Mouse (Mus musculus) stomach, embryonic 14.5 days (tissue): ENCODE measurements at regions not wholly inside any gene's neighbourhood (a gene's known extent, or its start where the extent isn't known, plus 50 kb on each side); places are given as distances from the start of the nearest gene placed in this dataset.
A peak's percentile ranks its signal among the peaks of the same experiment; 100 is the strongest.

Experiments used
- ATAC-seq: fragments of 200-750 bp; cut with Nextera tagmentation; 2 replicates; pipeline ENCODE4 v1.8.0; 2017; ENCODE audit warnings: low read depth, moderate TSS enrichment; ENCODE audit not compliant: insufficient number of reproducible peaks, insufficient read depth, low FRiP score
- H3K27ac ChIP-seq: fragments of 300-500 bp; sonication (generic); 2 replicates; pipeline ENCODE4 v1.5.1; 2014; ENCODE audit warnings: mild to moderate bottlenecking, low read length, moderate library complexity, mixed read lengths
- H3K27me3 ChIP-seq: fragments of 300-500 bp; sonication (generic); 2 replicates; pipeline ENCODE4 v1.6.1; 2014; ENCODE audit warnings: low read length, control low read depth, mixed read lengths; ENCODE audit not compliant: control insufficient read depth, insufficient read depth
- H3K36me3 ChIP-seq: fragments of 300-500 bp; sonication (generic); 2 replicates; pipeline ENCODE4 v1.6.1; 2014; ENCODE audit warnings: mild to moderate bottlenecking, control low read depth, low read length, moderate library complexity, mixed read lengths; ENCODE audit not compliant: control insufficient read depth, insufficient read depth
- H3K4me1 ChIP-seq: fragments of 300-500 bp; sonication (generic); 2 replicates; pipeline ENCODE4 v1.6.1; 2014; ENCODE audit warnings: low read length, control low read depth, mixed read lengths; ENCODE audit not compliant: control insufficient read depth, insufficient read depth
- H3K4me2 ChIP-seq: fragments of 300-500 bp; sonication (generic); replicated peaks from 2 replicates; pipeline ENCODE4 v1.6.1; 2014; ENCODE audit warnings: low read depth, low read length, control low read depth
- H3K4me3 ChIP-seq: fragments of 300-500 bp; sonication (generic); 2 replicates; pipeline ENCODE4 v1.5.1; 2014; ENCODE audit warnings: low read depth, low read length, control low read depth
- H3K9ac ChIP-seq: fragments of 300-500 bp; sonication (generic); replicated peaks from 2 replicates; pipeline ENCODE4 v1.6.1; 2014; ENCODE audit warnings: low read depth, mild to moderate bottlenecking, control low read depth, low read length, moderate library complexity, mixed read lengths
- H3K9me3 ChIP-seq: fragments of 300-500 bp; sonication (generic); 2 replicates; pipeline ENCODE4 v1.6.1; 2016; ENCODE audit warnings: low read depth, low read length, control low read depth; ENCODE audit not compliant: control insufficient read depth
- WGBS: fragments of 180-500 bp; shearing (Covaris S2); extraction: QIAGEN DNeasy Blood & Tissue Kit; methylation state at CpG from one replicate; pipeline ENCODE4 v1.1.7; 2014; 5-methylcytosine and 5-hydroxymethylcytosine counted together

DNA sequence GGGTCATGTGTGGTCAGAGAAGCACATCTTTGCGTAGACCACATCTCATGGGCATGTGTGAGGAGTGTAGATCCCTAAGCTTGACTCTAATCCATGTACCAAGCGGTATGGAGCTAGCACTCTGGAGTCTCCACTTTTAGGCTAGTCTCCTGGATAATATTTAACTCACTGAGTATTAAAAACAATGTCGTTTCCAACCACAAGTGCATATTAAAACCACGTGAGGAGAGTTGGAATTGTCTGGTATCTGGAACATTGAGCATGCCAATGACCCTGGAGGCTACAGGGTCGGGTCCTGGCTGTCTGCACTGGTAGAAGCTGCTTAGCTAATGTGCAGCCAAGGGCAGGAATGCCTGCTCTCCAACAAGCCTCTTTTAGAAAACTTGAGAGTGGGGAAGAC, 391.2 kb downstream of the Mllt3 start:
- ATAC-seq: no peak
- no peak overlapping the region for H3K27ac ChIP-seq
- WGBS: 81% methylated on average over 5 of the region's 5 CpGs

DNA sequence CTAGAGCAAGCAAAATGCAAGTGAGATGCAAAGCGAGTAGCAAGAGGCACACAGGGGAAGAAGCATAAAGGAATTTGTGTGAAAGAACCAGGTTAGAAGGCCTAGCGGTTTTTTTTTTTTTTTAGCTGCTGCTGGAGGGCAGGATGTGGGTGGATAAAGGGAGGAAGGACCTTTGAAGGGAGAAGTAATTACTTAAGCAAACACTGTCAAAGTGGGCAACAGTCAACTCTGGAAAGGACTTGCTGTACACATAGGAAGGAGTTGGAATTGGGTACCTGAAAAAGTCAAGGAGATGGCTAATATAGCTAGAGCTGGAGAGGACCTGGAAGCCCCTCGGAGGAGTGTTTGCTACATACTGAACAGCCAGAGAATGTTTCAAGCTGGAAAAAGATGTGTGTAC, 391.6 kb downstream of the Mllt3 start:
- WGBS: 72% methylated on average over 3 of the region's 3 CpGs
- Histone ChIP-seq H3K27me3 (no peaks in the 10 kb centered on the region), H3K27ac (no peak overlapping the region)

More for the DNA sequence above, 391.2 kb downstream of the Mllt3 start:
- H3K4me1 ChIP-seq: 0 out of 2 replicates have a peak, but pooled peaks cover 3% of the 10 kb centered on the region
- no peak overlapping the region for H3K9ac ChIP-seq
- no peaks in the 10 kb centered on the region for H3K9me3 ChIP-seq
- no peaks in the 10 kb centered on the region for H3K27me3 ChIP-seq
- H3K36me3 ChIP-seq: no peaks in the 10 kb centered on the region
- no peak overlapping the region for H3K4me3 ChIP-seq
- H3K4me2 ChIP-seq: no peak overlapping the region

DNA sequence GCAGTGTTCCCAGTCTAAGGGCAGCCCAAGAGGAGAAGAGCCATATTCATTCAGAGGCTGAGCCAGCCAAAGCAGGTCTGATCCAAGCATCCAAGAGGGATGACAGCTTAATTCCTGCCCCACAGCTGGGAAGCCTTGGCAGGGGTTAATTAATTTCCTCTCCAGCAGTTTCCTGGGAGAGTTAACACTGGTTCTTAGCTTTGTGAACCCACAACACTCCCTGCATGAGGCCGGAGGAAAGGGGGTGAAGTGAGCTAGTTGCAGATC, 394.9 kb downstream of the Mllt3 start:
- Histone ChIP-seq H3K4me1 (0 out of 2 replicates have a peak, but pooled peaks cover 3% of the 10 kb centered on the region), H3K4me2 (no peak overlapping the region), H3K36me3 (no peaks in the 10 kb centered on the region), H3K9me3 (no peaks in the 10 kb centered on the region), H3K27ac (no peak overlapping the region), H3K4me3 (no peak overlapping the region), H3K9ac (no peak overlapping the region), H3K27me3 (no peaks in the 10 kb centered on the region)
- no peak for ATAC-seq
- 6% methylated on average over 1 of the region's 1 CpGs for WGBS

More for the DNA sequence above, 391.6 kb downstream of the Mllt3 start:
- H3K4me3 ChIP-seq: no peak overlapping the region
- no peak for ATAC-seq
- no peaks in the 10 kb centered on the region for H3K36me3 ChIP-seq
- H3K4me2 ChIP-seq: no peak overlapping the region
- no peak overlapping the region for H3K9ac ChIP-seq
- no peaks in the 10 kb centered on the region for H3K9me3 ChIP-seq
- H3K4me1 ChIP-seq: 0 out of 2 replicates have a peak, but pooled peaks cover 3% of the 10 kb centered on the region

DNA sequence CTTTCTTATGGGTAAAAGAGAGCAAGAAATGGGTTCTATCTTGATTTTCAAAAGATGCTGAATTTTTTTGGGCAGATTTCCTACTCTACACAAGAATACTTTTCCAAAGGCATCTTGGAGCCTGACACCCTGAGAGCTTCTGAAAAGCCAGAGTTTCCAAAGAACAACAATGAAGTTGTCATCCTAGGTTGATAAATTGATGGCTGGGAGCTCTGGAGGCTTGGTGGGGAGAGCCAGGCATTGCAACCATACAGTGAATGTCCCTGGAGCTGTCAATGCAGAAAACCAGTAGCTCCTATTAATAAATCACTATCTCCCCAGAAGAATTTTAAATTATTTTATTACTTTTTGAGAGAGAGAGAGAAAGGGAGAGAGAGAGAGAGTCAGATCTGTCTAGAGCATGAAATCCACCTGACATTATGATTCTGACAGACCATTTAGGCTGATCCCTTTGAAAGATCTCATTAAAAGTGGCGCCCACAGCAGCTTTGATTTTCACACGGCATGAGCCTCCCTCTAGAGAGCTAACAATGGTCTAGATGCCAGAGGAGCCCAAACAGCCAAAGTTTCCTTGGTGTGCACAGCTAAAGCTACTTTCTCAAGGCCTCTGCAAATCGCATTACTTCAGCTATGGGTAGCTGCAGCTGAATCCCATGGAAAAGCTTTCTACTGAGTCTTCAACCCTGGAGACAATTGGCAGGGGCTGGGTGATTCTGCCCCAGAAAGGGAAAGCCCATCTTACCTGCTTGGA, 395.4 kb downstream of the Mllt3 start:
- no peak for ATAC-seq
- H3K27me3 ChIP-seq: no peaks in the 10 kb centered on the region
- no peak overlapping the region for H3K9ac ChIP-seq
- H3K36me3 ChIP-seq: no peaks in the 10 kb centered on the region
- H3K4me2 ChIP-seq: no peak overlapping the region
- 0 out of 2 replicates have a peak, but pooled peaks cover 3% of the 10 kb centered on the region for H3K4me1 ChIP-seq
- H3K27ac ChIP-seq: no peak overlapping the region
- WGBS: 61% methylated on average over 3 of the region's 3 CpGs
- no peaks in the 10 kb centered on the region for H3K9me3 ChIP-seq
- H3K4me3 ChIP-seq: no peak overlapping the region

DNA sequence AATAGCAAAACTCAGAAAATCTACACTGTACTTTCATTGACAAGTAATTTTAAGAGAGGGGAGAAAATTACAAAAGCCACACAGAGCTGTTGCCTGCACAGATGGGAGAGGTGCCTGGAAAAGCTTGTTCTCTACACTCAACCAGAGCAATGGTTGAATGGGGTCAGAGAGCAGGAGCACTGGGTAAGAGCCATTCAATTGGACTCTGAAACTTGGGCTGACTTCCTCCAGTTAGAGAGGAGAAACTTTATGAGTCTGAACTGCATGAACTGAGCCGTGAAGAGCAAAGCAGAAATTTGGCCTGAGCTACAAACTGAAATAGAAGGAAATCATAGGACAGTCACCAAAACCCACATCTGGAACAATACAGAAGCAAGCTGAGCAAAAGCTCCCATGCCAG, 380.8 kb upstream of the Slc24a2 start:
- Histone ChIP-seq H3K27ac (no peak overlapping the region), H3K27me3 (no peaks in the 10 kb centered on the region), H3K36me3 (no peaks in the 10 kb centered on the region), H3K4me3 (no peak overlapping the region), H3K4me1 (no peaks in the 10 kb centered on the region), H3K4me2 (no peak overlapping the region), H3K9me3 (no peaks in the 10 kb centered on the region), H3K9ac (no peak overlapping the region)
- ATAC-seq: no peak
- WGBS: 80% methylated on average over 1 of the region's 1 CpGs

DNA sequence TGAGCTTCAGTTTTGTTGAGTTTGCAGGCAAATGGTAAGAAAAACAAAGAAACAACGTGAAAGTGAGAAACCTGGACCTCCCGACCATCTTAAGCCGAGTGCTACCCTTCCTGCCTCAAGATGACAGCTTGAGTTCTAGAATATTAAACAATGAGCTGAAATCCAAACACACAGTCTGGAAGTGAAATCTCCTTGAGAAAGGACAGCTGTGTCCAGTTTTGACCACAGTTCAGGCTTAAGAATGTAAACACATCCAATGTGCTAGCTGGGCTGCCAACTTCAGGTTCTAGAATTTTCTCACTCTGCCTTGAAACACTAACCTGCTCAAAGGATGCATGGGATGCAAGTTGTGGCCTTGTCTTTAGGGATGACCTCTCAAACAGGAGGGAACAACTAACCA, 363.4 kb upstream of the Slc24a2 start:
- no peak overlapping the region for H3K9ac ChIP-seq
- no peaks in the 10 kb centered on the region for H3K36me3 ChIP-seq
- no peaks in the 10 kb centered on the region for H3K27me3 ChIP-seq
- H3K9me3 ChIP-seq: no peaks in the 10 kb centered on the region
- peak overlapping the region; percentile 85 for H3K27ac ChIP-seq
- no peak overlapping the region for H3K4me3 ChIP-seq
- 29% methylated on average over 3 of the region's 3 CpGs for WGBS
- ATAC-seq: no peak; the same call in 1 of the 2 replicates
- H3K4me1 ChIP-seq: peaks cover 14% of the 10 kb centered on the region; the same call in 1 of the 2 replicates
- H3K4me2 ChIP-seq: no peak overlapping the region

DNA sequence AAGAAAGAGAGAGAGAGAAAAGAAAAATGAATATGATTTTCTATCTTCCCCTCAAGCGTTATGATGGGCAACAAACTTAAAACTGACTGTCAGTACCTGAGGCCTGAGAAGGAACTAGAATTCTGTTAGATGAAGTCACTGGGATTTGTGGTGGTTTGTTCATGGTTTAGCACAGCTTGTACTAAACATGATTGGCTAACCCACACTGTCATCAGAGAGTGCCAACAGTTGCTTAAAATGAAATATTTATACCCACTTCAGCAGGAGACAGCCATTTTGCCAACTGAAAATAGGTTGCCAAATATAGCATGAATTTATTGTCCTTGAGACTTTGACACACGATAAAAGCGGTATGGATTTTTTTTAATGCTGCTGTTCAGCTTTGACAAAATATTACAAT, 360.5 kb upstream of the Slc24a2 start:
- ATAC-seq: no peak
- Histone ChIP-seq H3K4me2 (no peak overlapping the region), H3K4me3 (no peak overlapping the region), H3K27ac (no peak overlapping the region), H3K9me3 (no peaks in the 10 kb centered on the region), H3K36me3 (no peaks in the 10 kb centered on the region), H3K9ac (no peak overlapping the region), H3K27me3 (no peaks in the 10 kb centered on the region), H3K4me1 (peaks cover 14% of the 10 kb centered on the region; the same call in 1 of the 2 replicates)
- 84% methylated on average over 3 of the region's 3 CpGs for WGBS

DNA sequence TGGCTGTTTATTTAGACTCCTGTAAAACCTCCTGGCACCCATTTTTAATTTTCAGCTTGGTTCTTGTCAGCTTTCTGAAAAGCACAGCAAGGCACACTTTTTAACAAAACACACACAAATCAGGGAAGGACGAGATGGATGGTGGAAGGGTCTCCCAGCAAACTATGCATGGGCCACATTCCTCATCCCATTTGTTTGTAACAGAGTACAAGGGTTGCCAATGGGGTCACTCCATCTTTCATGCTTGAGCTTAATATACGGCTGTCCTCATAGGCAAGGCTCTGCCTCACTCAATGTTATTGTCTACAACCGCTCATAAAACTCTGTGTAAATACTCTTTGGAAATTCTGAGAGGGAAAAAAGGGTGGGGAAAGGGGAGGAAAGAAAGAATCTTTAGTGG, 347.9 kb upstream of the Slc24a2 start:
- Histone ChIP-seq H3K9ac (no peak overlapping the region), H3K4me1 (peaks cover 3% of the 10 kb centered on the region; the same call in 1 of the 2 replicates), H3K4me3 (no peak overlapping the region), H3K27ac (no peak overlapping the region), H3K27me3 (no peaks in the 10 kb centered on the region), H3K36me3 (no peaks in the 10 kb centered on the region), H3K4me2 (no peak overlapping the region), H3K9me3 (no peaks in the 10 kb centered on the region)
- ATAC-seq: no peak
- WGBS: 12% methylated on average over 3 of the region's 3 CpGs

DNA sequence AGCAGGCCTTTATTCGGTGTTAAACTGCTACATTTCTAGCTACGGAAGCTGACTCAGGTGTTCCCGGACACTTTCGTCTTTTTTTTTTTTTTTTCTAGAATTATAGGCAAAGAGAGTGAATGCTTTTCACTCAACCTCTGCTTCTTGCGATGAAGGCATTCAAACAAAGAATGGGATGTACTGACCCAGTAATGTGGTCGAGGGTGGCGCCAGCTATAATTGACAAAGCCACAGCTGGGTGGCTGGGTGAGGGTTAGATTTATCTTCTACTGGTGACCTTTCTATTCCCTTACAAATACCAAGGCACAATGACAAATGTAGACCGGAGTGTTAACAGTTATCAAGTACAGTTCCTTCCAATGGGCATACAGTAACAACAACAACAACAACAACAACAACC, 340.7 kb upstream of the Slc24a2 start:
- Histone ChIP-seq H3K27ac (no peak overlapping the region), H3K4me2 (no peak overlapping the region), H3K4me3 (no peak overlapping the region), H3K9ac (no peak overlapping the region), H3K27me3 (no peaks in the 10 kb centered on the region), H3K9me3 (no peaks in the 10 kb centered on the region), H3K36me3 (no peaks in the 10 kb centered on the region), H3K4me1 (no peaks in the 10 kb centered on the region)
- no peak for ATAC-seq
- WGBS: 84% methylated on average over 8 of the region's 8 CpGs
